Mouse (Mus musculus): Measurements from ENCODE around the gene Ripor2. TPM values are rescaled to one million over a fixed set of nuclear protein-coding genes. Genes with fewer than 3 reads are reported as not detected.

Gene Ripor2
- polyA plus RNA-seq, 1 experiment from 2014 or later, result 16.3 TPM

- WGBS, result 84% methylated on average over 1 of the region's 1 CpGs
- H3K4me3 ChIP-seq, result no peak overlapping the region
- ATAC-seq (ENCODE audit: low FRiP score), result no peak
- no peaks in the 10 kb centered on the region for H3K9me3 ChIP-seq (replicated peaks)
- H3K36me3 ChIP-seq, result no peaks in the 10 kb centered on the region
- H3K27me3 ChIP-seq, result no peaks in the 10 kb centered on the region; the same call in 1 of the 2 replicates
- no peak overlapping the region for H3K27ac ChIP-seq
- H3K4me1 ChIP-seq, result peaks cover 16% of the 10 kb centered on the region
- no peak overlapping the region for H3K4me2 ChIP-seq (replicated peaks)
- H3K9ac ChIP-seq, result no peak overlapping the region
These were observed 26.7 kb downstream of the Ripor2 start for GRCm38 (mm10) chr13:24608709-24609108.

GRCm38 (mm10) chr13:24610883-24611282 is 28.9 kb downstream of the Ripor2 start:
- Histone ChIP-seq H3K27ac (no peak overlapping the region), H3K9me3 (replicated peaks) (no peaks in the 10 kb centered on the region), H3K4me1 (no peaks in the 10 kb centered on the region), H3K4me2 (replicated peaks) (no peak overlapping the region), H3K4me3 (no peak overlapping the region), H3K36me3 (no peaks in the 10 kb centered on the region), H3K27me3 (no peaks in the 10 kb centered on the region), H3K9ac (no peak overlapping the region)
- no peak for ATAC-seq (ENCODE audit: low FRiP score)
- WGBS, result 80% methylated on average over 5 of the region's 5 CpGs

- H3K27me3 ChIP-seq, result no peaks in the 10 kb centered on the region
- H3K9ac ChIP-seq, result no peak overlapping the region
- no peak for ATAC-seq (ENCODE audit: low FRiP score)
- H3K36me3 ChIP-seq, result no peaks in the 10 kb centered on the region
- peaks cover 8% of the 10 kb centered on the region for H3K4me1 ChIP-seq
- H3K4me3 ChIP-seq, result no peak overlapping the region
- H3K4me2 ChIP-seq (replicated peaks), result no peak overlapping the region
- 81% methylated on average over 6 of the region's 6 CpGs for WGBS
- no peak overlapping the region for H3K27ac ChIP-seq
- H3K9me3 ChIP-seq (replicated peaks), result no peaks in the 10 kb centered on the region
These were observed 31.0 kb downstream of the Ripor2 start for GRCm38 (mm10) chr13:24613031-24613430.

DNA sequence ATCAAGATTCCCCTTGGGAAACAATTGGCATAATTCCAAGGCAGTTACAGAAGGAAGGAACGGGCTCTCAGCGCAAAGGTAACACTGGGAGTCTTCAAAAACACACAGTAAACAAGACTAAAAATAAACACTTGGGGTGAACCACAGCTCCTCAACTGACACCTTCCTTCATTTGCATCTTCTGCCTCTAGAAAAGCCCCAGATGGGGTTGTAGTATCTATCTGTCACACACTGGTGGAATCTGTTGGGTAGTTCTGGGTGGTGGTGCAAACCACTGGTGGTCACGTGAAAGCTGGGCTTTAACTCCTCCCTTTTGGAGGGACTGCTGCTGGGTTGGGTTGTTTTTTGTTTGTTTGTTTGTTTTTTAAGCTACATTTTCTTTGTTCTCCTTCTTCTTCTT is 31.4 kb downstream of the Ripor2 start:
- Histone ChIP-seq H3K4me3 (no peak overlapping the region), H3K27me3 (no peaks in the 10 kb centered on the region), H3K27ac (no peak overlapping the region), H3K36me3 (no peaks in the 10 kb centered on the region), H3K9ac (no peak overlapping the region), H3K4me1 (peaks cover 8% of the 10 kb centered on the region), H3K4me2 (replicated peaks) (no peak overlapping the region), H3K9me3 (replicated peaks) (no peaks in the 10 kb centered on the region)
- WGBS, result 83% methylated on average over 3 of the region's 3 CpGs
- ATAC-seq (ENCODE audit: low FRiP score), result no peak

GRCm38 (mm10) chr13:24613927-24614780 is 32.2 kb downstream of the Ripor2 start:
- Histone ChIP-seq H3K4me3 (no peak overlapping the region), H3K9ac (no peak overlapping the region), H3K27ac (no peak overlapping the region), H3K36me3 (no peaks in the 10 kb centered on the region), H3K4me1 (peaks cover 8% of the 10 kb centered on the region), H3K4me2 (replicated peaks) (no peak overlapping the region), H3K9me3 (replicated peaks) (no peaks in the 10 kb centered on the region), H3K27me3 (no peaks in the 10 kb centered on the region)
- WGBS, result 65% methylated on average over 10 of the region's 10 CpGs
- ATAC-seq (ENCODE audit: low FRiP score), result no peak

GRCm38 (mm10) chr13:24615921-24616565 is 34.1 kb downstream of the Ripor2 start:
- H3K27ac ChIP-seq, result no peak overlapping the region
- no peak overlapping the region for H3K4me3 ChIP-seq
- H3K4me2 ChIP-seq (replicated peaks), result no peak overlapping the region
- H3K27me3 ChIP-seq, result no peaks in the 10 kb centered on the region
- no peak for ATAC-seq (ENCODE audit: low FRiP score)
- no peaks in the 10 kb centered on the region for H3K36me3 ChIP-seq
- H3K9me3 ChIP-seq (replicated peaks), result no peaks in the 10 kb centered on the region
- WGBS, result 50% methylated on average over 9 of the region's 9 CpGs
- no peak overlapping the region for H3K9ac ChIP-seq
- peaks cover 8% of the 10 kb centered on the region for H3K4me1 ChIP-seq

- 88% methylated on average over 8 of the region's 8 CpGs for WGBS
- no peaks in the 10 kb centered on the region for H3K36me3 ChIP-seq
- H3K4me3 ChIP-seq, result no peak overlapping the region
- no peaks in the 10 kb centered on the region for H3K27me3 ChIP-seq
- no peak for ATAC-seq (ENCODE audit: low FRiP score)
- H3K4me1 ChIP-seq, result peaks cover 8% of the 10 kb centered on the region
- H3K27ac ChIP-seq, result no peak overlapping the region
- H3K4me2 ChIP-seq (replicated peaks), result no peak overlapping the region
- no peaks in the 10 kb centered on the region for H3K9me3 ChIP-seq (replicated peaks)
- no peak overlapping the region for H3K9ac ChIP-seq
These were observed 34.7 kb downstream of the Ripor2 start for GRCm38 (mm10) chr13:24616645-24617044.

- H3K4me3 ChIP-seq, result no peak overlapping the region
- WGBS, result 53% methylated on average over 6 of the region's 6 CpGs
- H3K36me3 ChIP-seq, result no peaks in the 10 kb centered on the region
- H3K27me3 ChIP-seq, result no peaks in the 10 kb centered on the region
- no peaks in the 10 kb centered on the region for H3K9me3 ChIP-seq (replicated peaks)
- H3K4me1 ChIP-seq, result peaks cover 8% of the 10 kb centered on the region
- ATAC-seq (ENCODE audit: low FRiP score), result no peak
- H3K9ac ChIP-seq, result no peak overlapping the region
- peak overlapping the region; percentile 12; the same call in 1 of the 2 replicates for H3K27ac ChIP-seq
- H3K4me2 ChIP-seq (replicated peaks), result no peak overlapping the region
These were observed 35.2 kb downstream of the Ripor2 start for GRCm38 (mm10) chr13:24617076-24617798.

- Histone ChIP-seq H3K4me2 (replicated peaks) (no peak overlapping the region), H3K4me3 (no peak overlapping the region), H3K9me3 (replicated peaks) (no peaks in the 10 kb centered on the region), H3K36me3 (no peaks in the 10 kb centered on the region), H3K9ac (no peak overlapping the region), H3K27ac (no peak overlapping the region), H3K27me3 (no peaks in the 10 kb centered on the region), H3K4me1 (peaks cover 8% of the 10 kb centered on the region)
- no peak for ATAC-seq (ENCODE audit: low FRiP score)
- 71% methylated on average over 2 of the region's 2 CpGs for WGBS
These were observed 35.8 kb downstream of the Ripor2 start for GRCm38 (mm10) chr13:24617799-24618130.

- ATAC-seq (ENCODE audit: low FRiP score), result no peak
- WGBS, result 86% methylated on average over 1 of the region's 1 CpGs
- Histone ChIP-seq H3K36me3 (no peaks in the 10 kb centered on the region), H3K9ac (no peak overlapping the region), H3K4me3 (no peak overlapping the region), H3K27ac (no peak overlapping the region), H3K4me2 (replicated peaks) (no peak overlapping the region), H3K4me1 (peaks cover 9% of the 10 kb centered on the region), H3K9me3 (replicated peaks) (no peaks in the 10 kb centered on the region), H3K27me3 (no peaks in the 10 kb centered on the region)
These were observed 37.7 kb downstream of the Ripor2 start for GRCm38 (mm10) chr13:24619711-24620110.

GRCm38 (mm10) chr13:24620439-24620838 is 38.5 kb downstream of the Ripor2 start:
- H3K27ac ChIP-seq, result no peak overlapping the region
- no peaks in the 10 kb centered on the region for H3K9me3 ChIP-seq (replicated peaks)
- no peak for ATAC-seq (ENCODE audit: low FRiP score)
- WGBS, result 39% methylated on average over 6 of the region's 6 CpGs
- no peaks in the 10 kb centered on the region for H3K36me3 ChIP-seq
- H3K4me2 ChIP-seq (replicated peaks), result no peak overlapping the region
- H3K4me1 ChIP-seq, result peaks cover 14% of the 10 kb centered on the region
- no peak overlapping the region for H3K4me3 ChIP-seq
- H3K27me3 ChIP-seq, result no peaks in the 10 kb centered on the region
- H3K9ac ChIP-seq, result no peak overlapping the region

DNA sequence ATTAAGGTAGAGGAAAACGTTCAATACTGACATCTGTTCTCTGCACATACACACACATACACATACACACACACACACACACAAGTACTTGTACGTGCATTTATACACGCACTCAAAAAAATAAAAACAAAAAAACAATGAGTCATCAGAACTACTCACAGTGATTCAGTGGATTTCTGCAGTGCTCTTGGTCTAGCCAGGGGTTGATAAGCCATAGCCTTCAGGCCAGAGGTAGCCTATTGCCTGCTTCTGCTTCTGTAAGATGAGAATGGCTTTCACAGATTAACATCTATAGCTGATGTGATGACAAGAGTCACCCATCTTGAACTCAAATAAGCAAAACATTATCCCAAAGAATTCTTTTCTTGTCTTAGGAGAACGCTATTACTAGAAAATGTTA is 41.6 kb downstream of the Ripor2 start:
- Histone ChIP-seq H3K9ac (no peak overlapping the region), H3K9me3 (replicated peaks) (no peaks in the 10 kb centered on the region), H3K4me1 (peaks cover 10% of the 10 kb centered on the region; the same call in 1 of the 2 replicates), H3K27me3 (no peaks in the 10 kb centered on the region), H3K4me2 (replicated peaks) (no peak overlapping the region), H3K4me3 (no peak overlapping the region), H3K27ac (no peak overlapping the region), H3K36me3 (no peaks in the 10 kb centered on the region)
- WGBS, result 77% methylated on average over 4 of the region's 4 CpGs
- ATAC-seq (ENCODE audit: low FRiP score), result no peak
